Mouse (Mus musculus) bone marrow, adult 2 months (tissue): Measurements from ENCODE around the gene Tescl.

Source experiments
- CTCF ChIP-seq: fragments of 200-500 bp; IDR thresholded peaks from 2 replicates; pipeline ENCODE4 v1.5.1; 2011; ENCODE audit warnings: low read length, control low read depth; ENCODE audit not compliant: control insufficient read depth, insufficient read depth
- POLR2A ChIP-seq: fragments of 200-500 bp; IDR thresholded peaks from 2 replicates; pipeline ENCODE4 v1.6.1; 2011; ENCODE audit warnings: low read depth, mild to moderate bottlenecking, control low read depth, low read length, borderline replicate concordance; ENCODE audit not compliant: control insufficient read depth

GRCm38 (mm10) chr7:24356081-24356480 lies 22.3 kb upstream of the Tescl start:
- TF ChIP-seq CTCF (no peak), POLR2A (no peak)
